Mouse (Mus musculus): ENCODE data around the gene Sv2a. TPM values are rescaled to one million over a fixed set of nuclear protein-coding genes. Genes with fewer than 3 reads are reported as not detected.
"Not testable (repeated sequence)": the region's sequence is repeated elsewhere in the genome, so short reads cannot be mapped to it uniquely, and the experiment has no call there.

Sv2a gene
- polyA plus RNA-seq, 1 experiment from 2014 or later: 2.2 TPM

GRCm38 (mm10) chr3:96237904-96238511, 57.1 kb downstream of the Sv2a start:
- ATAC-seq (no peak), DNase-seq (ENCODE audit: low spot score) (no peak)
- Histone ChIP-seq H3K4me1 (ENCODE audit: insufficient read depth, low read depth, low read length) (peaks cover 6% of the 10 kb centered on the region; the same call in 1 of the 2 replicates), H3K9me3 (ENCODE audit: low read length) (no peaks in the 10 kb centered on the region), H3K4me2 (replicated peaks; ENCODE audit: low read depth, low read length) (peak overlapping the region; percentile 44; the same call in 1 of the 2 replicates), H3K27me3 (replicated peaks; ENCODE audit: insufficient read depth, low read length) (no peaks in the 10 kb centered on the region), H3K9ac (replicated peaks; ENCODE audit: low read depth) (no peak overlapping the region), H3K27ac (ENCODE audit: low read length) (no peak overlapping the region), H3K4me3 (ENCODE audit: low read depth, low read length) (no peak overlapping the region), H3K36me3 (ENCODE audit: insufficient read depth, low read length) (no peaks in the 10 kb centered on the region)
- WGBS: 3% methylated on average over 12 of the region's 12 CpGs
- no peak for TF ChIP-seq EP300 (IDR thresholded peaks at IDR 0.05)
- no peak for TF ChIP-seq CTCF (IDR thresholded peaks at IDR 0.05)

- peak; percentile 91 for ATAC-seq
- not testable (repeated sequence) for H3K9me3 ChIP-seq (ENCODE audit: low read length); H3K36me3 ChIP-seq (ENCODE audit: insufficient read depth, low read length); H3K27me3 ChIP-seq (replicated peaks; ENCODE audit: insufficient read depth, low read length); H3K9ac ChIP-seq (replicated peaks; ENCODE audit: low read depth); DNase-seq (ENCODE audit: low spot score)
- Histone ChIP-seq H3K4me3 (ENCODE audit: low read depth, low read length) (peak within 1 kb of the TSS; percentile 28; the same call in 1 of the 2 replicates), H3K27ac (ENCODE audit: low read length) (peak within 1 kb of the TSS; percentile 57; the same call in 1 of the 2 replicates), H3K4me1 (ENCODE audit: insufficient read depth, low read depth, low read length) (peaks cover 11% of the 10 kb centered on the region), H3K4me2 (replicated peaks; ENCODE audit: low read depth, low read length) (peak within 1 kb of the TSS; percentile 44)
- WGBS: 0% methylated on average over 7 of the region's 68 CpGs
Observed at GRCm38 (mm10) chr3:96238954-96239793, 58.2 kb downstream of the Sv2a start, which contains the start of gene Hist2h3c2. TSS of gene Hist2h3c2 (minus strand) at chr3:96239127.

- Histone ChIP-seq H3K4me3 (ENCODE audit: low read depth, low read length) (peak within 1 kb of the TSS; percentile 28; the same call in 1 of the 2 replicates), H3K4me2 (replicated peaks; ENCODE audit: low read depth, low read length) (peak within 1 kb of the TSS; percentile 38), H3K4me1 (ENCODE audit: insufficient read depth, low read depth, low read length) (peaks cover 13% of the 10 kb centered on the region), H3K9ac (replicated peaks; ENCODE audit: low read depth) (peak within 1 kb of the TSS; percentile 36), H3K27ac (ENCODE audit: low read length) (peak within 1 kb of the TSS; percentile 78)
- H3K36me3 ChIP-seq (ENCODE audit: insufficient read depth, low read length); H3K9me3 ChIP-seq (ENCODE audit: low read length); H3K27me3 ChIP-seq (replicated peaks; ENCODE audit: insufficient read depth, low read length): not testable (repeated sequence)
- WGBS: 4% methylated on average over 28 of the region's 85 CpGs
- ATAC-seq (peak; percentile 83), DNase-seq (ENCODE audit: low spot score) (peak; percentile 89)
Observed at GRCm38 (mm10) chr3:96239949-96240798, 59.2 kb downstream of the Sv2a start, which contains the start of gene Hist2h2aa2. TSS of gene Hist2h2aa2 (minus strand) at chr3:96240276.

GRCm38 (mm10) chr3:96240799-96241197, 59.8 kb downstream of the Sv2a start:
- no peaks in the 10 kb centered on the region for H3K36me3 ChIP-seq (ENCODE audit: insufficient read depth, low read length)
- ATAC-seq (no peak), DNase-seq (ENCODE audit: low spot score) (no peak)
- peak overlapping the region; percentile 14; the same call in 1 of the 2 replicates for H3K4me3 ChIP-seq (ENCODE audit: low read depth, low read length)
- H3K4me2 ChIP-seq (replicated peaks; ENCODE audit: low read depth, low read length): peak overlapping the region; percentile 38
- 71% methylated on average over 9 of the region's 9 CpGs for WGBS
- no peaks in the 10 kb centered on the region for H3K9me3 ChIP-seq (ENCODE audit: low read length)
- peak overlapping the region; percentile 36 for H3K9ac ChIP-seq (replicated peaks; ENCODE audit: low read depth)
- peak overlapping the region; percentile 78 for H3K27ac ChIP-seq (ENCODE audit: low read length)
- H3K27me3 ChIP-seq (replicated peaks; ENCODE audit: insufficient read depth, low read length): no peaks in the 10 kb centered on the region
- H3K4me1 ChIP-seq (ENCODE audit: insufficient read depth, low read depth, low read length): peaks cover 13% of the 10 kb centered on the region
- TF ChIP-seq CTCF (IDR thresholded peaks at IDR 0.05): no peak
- no peak for TF ChIP-seq EP300 (IDR thresholded peaks at IDR 0.05)

GRCm38 (mm10) chr3:96243921-96244572, 63.1 kb downstream of the Sv2a start:
- peak overlapping the region; percentile 90 for H3K27ac ChIP-seq (ENCODE audit: low read length)
- no peak for ATAC-seq

More at GRCm38 (mm10) chr3:96243921-96244572, 63.1 kb downstream of the Sv2a start:
- peak overlapping the region; percentile 37 for H3K9ac ChIP-seq (replicated peaks; ENCODE audit: low read depth)
- no peak for TF ChIP-seq EP300 (IDR thresholded peaks at IDR 0.05)
- no peak for TF ChIP-seq CTCF (IDR thresholded peaks at IDR 0.05)
- peaks cover 14% of the 10 kb centered on the region for H3K4me1 ChIP-seq (ENCODE audit: insufficient read depth, low read depth, low read length)
- WGBS: 70% methylated on average over 7 of the region's 7 CpGs
- no peaks in the 10 kb centered on the region for H3K9me3 ChIP-seq (ENCODE audit: low read length)
- no peaks in the 10 kb centered on the region for H3K36me3 ChIP-seq (ENCODE audit: insufficient read depth, low read length)
- no peak for DNase-seq (ENCODE audit: low spot score)
- peak overlapping the region; percentile 55 for H3K4me2 ChIP-seq (replicated peaks; ENCODE audit: low read depth, low read length)
- peak overlapping the region; percentile 28; the same call in 1 of the 2 replicates for H3K4me3 ChIP-seq (ENCODE audit: low read depth, low read length)
- no peaks in the 10 kb centered on the region for H3K27me3 ChIP-seq (replicated peaks; ENCODE audit: insufficient read depth, low read length)

Small RNA genes lying within 50 kb of the gene (microRNA-seq; reads per million reads assigned to microRNA genes)
- not detected for gene Gm44492
- gene Gm47311: not detected

Other genes with a start within 250 kb of the Sv2a start
- gene Plekho1, start 185.2 kb upstream of the Sv2a start, polyA plus RNA-seq (2015; fragmentation: Nextera tagmentation; extraction: Ambion mirVana): 53.5 and 55.4 TPM in 2 replicates
- 32.3 and 32.8 TPM in 2 replicates for gene Vps45, start 122.7 kb upstream of the Sv2a start, polyA plus RNA-seq (2015; fragmentation: Nextera tagmentation; extraction: Ambion mirVana)
- 30.2 and 30.6 TPM in 2 replicates for gene Otud7b, start 76.6 kb upstream of the Sv2a start, polyA plus RNA-seq (2015; fragmentation: Nextera tagmentation; extraction: Ambion mirVana)
- gene Mtmr11, start 19.1 kb upstream of the Sv2a start, polyA plus RNA-seq (2015; fragmentation: Nextera tagmentation; extraction: Ambion mirVana): 7.5 and 11.3 TPM in 2 replicates
- 64.4 and 68.4 TPM in 2 replicates for gene Sf3b4, start 8.8 kb upstream of the Sv2a start, polyA plus RNA-seq (2015; fragmentation: Nextera tagmentation; extraction: Ambion mirVana)
- 50.1 and 51.1 TPM in 2 replicates for gene Bola1, start 38.6 kb downstream of the Sv2a start, polyA plus RNA-seq (2015; fragmentation: Nextera tagmentation; extraction: Ambion mirVana)
- gene Hist2h2ab, start 38.7 kb downstream of the Sv2a start, polyA plus RNA-seq (2015; fragmentation: Nextera tagmentation; extraction: Ambion mirVana): 0.31 TPM in 1 of 2 replicates, not detected in the other
- gene Hist2h2ac, start 39.7 kb downstream of the Sv2a start, polyA plus RNA-seq (2015; fragmentation: Nextera tagmentation; extraction: Ambion mirVana): 3.0 and 3.6 TPM in 2 replicates
- 2.3 and 4.0 TPM in 2 replicates for gene Hist2h2be, start 40.0 kb downstream of the Sv2a start, polyA plus RNA-seq (2015; fragmentation: Nextera tagmentation; extraction: Ambion mirVana)
- 1.8 and 2.2 TPM in 2 replicates for gene Hist2h3c2, start 58.0 kb downstream of the Sv2a start, polyA plus RNA-seq (2015; fragmentation: Nextera tagmentation; extraction: Ambion mirVana)
- gene Hist2h2aa2, start 59.1 kb downstream of the Sv2a start, polyA plus RNA-seq (2015; fragmentation: Nextera tagmentation; extraction: Ambion mirVana): 168 and 196 TPM in 2 replicates
- gene Hist2h2aa1, start 64.3 kb downstream of the Sv2a start, polyA plus RNA-seq (2015; fragmentation: Nextera tagmentation; extraction: Ambion mirVana): 56.2 and 60.0 TPM in 2 replicates
- gene Hist2h3c1, start 65.5 kb downstream of the Sv2a start, polyA plus RNA-seq (2015; fragmentation: Nextera tagmentation; extraction: Ambion mirVana): 0.77 TPM in 1 of 2 replicates, not detected in the other
- 9.7 and 9.8 TPM in 2 replicates for gene Hist2h4, start 82.2 kb downstream of the Sv2a start, polyA plus RNA-seq (2015; fragmentation: Nextera tagmentation; extraction: Ambion mirVana)
- gene Hist2h3b, start 87.5 kb downstream of the Sv2a start, polyA plus RNA-seq (2015; fragmentation: Nextera tagmentation; extraction: Ambion mirVana): 12.5 and 12.9 TPM in 2 replicates
- 0.48 and 2.9 TPM in 2 replicates for gene Hist2h2bb, start 88.6 kb downstream of the Sv2a start, polyA plus RNA-seq (2015; fragmentation: Nextera tagmentation; extraction: Ambion mirVana)
- gene Fcgr1, start 112.8 kb downstream of the Sv2a start, polyA plus RNA-seq (2015; fragmentation: Nextera tagmentation; extraction: Ambion mirVana): 4.7 and 5.3 TPM in 2 replicates